Mouse (Mus musculus): ENCODE results near the gene Rbpjl. TPM values are rescaled to one million over a fixed set of nuclear protein-coding genes. Genes with fewer than 3 reads are reported as not detected.

The Rbpjl gene
- polyA plus RNA-seq, 1 experiment from 2014 or later = 0.32 TPM

GRCm38 (mm10) chr2:164456413-164456812 lies 53.5 kb downstream of the Rbpjl start:
- peak overlapping the region; percentile 40; the same call in 1 of the 2 replicates for H3K4me2 ChIP-seq (replicated peaks; ENCODE audit: low read depth)
- DNase-seq (ENCODE audit: low spot score) = peak; percentile 13
- no peak for TF ChIP-seq EP300 (optimal IDR thresholded peaks at IDR 0.05)
- no peak for TF ChIP-seq CTCF (IDR thresholded peaks at IDR 0.05; ENCODE audit: low read depth)
- H3K27me3 ChIP-seq (ENCODE audit: control insufficient read depth, insufficient read depth, low read length) = no peaks in the 10 kb centered on the region
- H3K4me1 ChIP-seq (replicated peaks; ENCODE audit: control insufficient read depth, insufficient read depth) = peaks cover 15% of the 10 kb centered on the region
- H3K4me3 ChIP-seq (ENCODE audit: low read depth, low read length) = no peak overlapping the region
- ATAC-seq (ENCODE audit: low FRiP score, low TSS enrichment) = no peak
- H3K27ac ChIP-seq (replicated peaks) = peak overlapping the region; percentile 92
- H3K9me3 ChIP-seq (ENCODE audit: control insufficient read depth, low read length) = no peaks in the 10 kb centered on the region
- H3K36me3 ChIP-seq (ENCODE audit: control insufficient read depth, insufficient read depth, low read length) = no peaks in the 10 kb centered on the region
- 75% methylated on average over 1 of the region's 1 CpGs for WGBS
- 0 out of 2 replicates have a peak overlapping the region, but pooled peaks have one; percentile 32 for H3K9ac ChIP-seq (ENCODE audit: low read length)

GRCm38 (mm10) chr2:164456864-164457300 lies 53.9 kb downstream of the Rbpjl start, which contains the start of gene Sys1:
TSS of gene Sys1 (plus strand) at chr2:164456964.
- peak within 1 kb of the TSS; percentile 92 for H3K27ac ChIP-seq (replicated peaks)
- no peak within 1 kb of the TSS for H3K4me3 ChIP-seq (ENCODE audit: low read depth, low read length)
- H3K4me1 ChIP-seq (replicated peaks; ENCODE audit: control insufficient read depth, insufficient read depth) = peaks cover 15% of the 10 kb centered on the region
- TF ChIP-seq EP300 (optimal IDR thresholded peaks at IDR 0.05) = no peak
- peak; percentile 55 for TF ChIP-seq CTCF (IDR thresholded peaks at IDR 0.05; ENCODE audit: low read depth)
- DNase-seq (ENCODE audit: low spot score) (peak; percentile 24), ATAC-seq (ENCODE audit: low FRiP score, low TSS enrichment) (no peak)
- peak within 1 kb of the TSS; percentile 32; the same call in 1 of the 2 replicates for H3K9ac ChIP-seq (ENCODE audit: low read length)
- H3K36me3 ChIP-seq (ENCODE audit: control insufficient read depth, insufficient read depth, low read length) = no peaks in the 10 kb centered on the region
- peak within 1 kb of the TSS; percentile 40; the same call in 1 of the 2 replicates for H3K4me2 ChIP-seq (replicated peaks; ENCODE audit: low read depth)
- H3K27me3 ChIP-seq (ENCODE audit: control insufficient read depth, insufficient read depth, low read length) = no peaks in the 10 kb centered on the region
- no peaks in the 10 kb centered on the region for H3K9me3 ChIP-seq (ENCODE audit: control insufficient read depth, low read length)
- 5% methylated on average over 7 of the region's 7 CpGs for WGBS

- 0 out of 2 replicates have a peak overlapping the region, but pooled peaks have one; percentile 20 for H3K4me2 ChIP-seq (replicated peaks; ENCODE audit: low read depth)
- H3K36me3 ChIP-seq (ENCODE audit: control insufficient read depth, insufficient read depth, low read length) = no peaks in the 10 kb centered on the region
- DNase-seq (ENCODE audit: low spot score) = peak; percentile 82
- H3K4me3 ChIP-seq (ENCODE audit: low read depth, low read length) = no peak overlapping the region
- H3K27me3 ChIP-seq (ENCODE audit: control insufficient read depth, insufficient read depth, low read length) = no peaks in the 10 kb centered on the region
- H3K27ac ChIP-seq (replicated peaks) = peak overlapping the region; percentile 70
- 20% methylated on average over 7 of the region's 7 CpGs for WGBS
- TF ChIP-seq EP300 (optimal IDR thresholded peaks at IDR 0.05) = no peak
- no peak for TF ChIP-seq CTCF (IDR thresholded peaks at IDR 0.05; ENCODE audit: low read depth)
- ATAC-seq (ENCODE audit: low FRiP score, low TSS enrichment) = peak; percentile 62
- H3K9ac ChIP-seq (ENCODE audit: low read length) = no peak overlapping the region
- H3K4me1 ChIP-seq (replicated peaks; ENCODE audit: control insufficient read depth, insufficient read depth) = peaks cover 13% of the 10 kb centered on the region
- no peaks in the 10 kb centered on the region for H3K9me3 ChIP-seq (ENCODE audit: control insufficient read depth, low read length)
Measured at GRCm38 (mm10) chr2:164457942-164458341, 55.0 kb downstream of the Rbpjl start.

GRCm38 (mm10) chr2:164458535-164458934 lies 55.6 kb downstream of the Rbpjl start:
- ATAC-seq (ENCODE audit: low FRiP score, low TSS enrichment) = peak; percentile 45
- TF ChIP-seq CTCF (IDR thresholded peaks at IDR 0.05; ENCODE audit: low read depth) (no peak), EP300 (optimal IDR thresholded peaks at IDR 0.05) (no peak)
- Histone ChIP-seq H3K4me1 (replicated peaks; ENCODE audit: control insufficient read depth, insufficient read depth) (peaks cover 12% of the 10 kb centered on the region), H3K9ac (ENCODE audit: low read length) (no peak overlapping the region), H3K4me3 (ENCODE audit: low read depth, low read length) (no peak overlapping the region), H3K27ac (replicated peaks) (peak overlapping the region; percentile 75), H3K4me2 (replicated peaks; ENCODE audit: low read depth) (no peak overlapping the region), H3K36me3 (ENCODE audit: control insufficient read depth, insufficient read depth, low read length) (no peaks in the 10 kb centered on the region), H3K9me3 (ENCODE audit: control insufficient read depth, low read length) (no peaks in the 10 kb centered on the region), H3K27me3 (ENCODE audit: control insufficient read depth, insufficient read depth, low read length) (no peaks in the 10 kb centered on the region)
- peak; percentile 73 for DNase-seq (ENCODE audit: low spot score)
- 62% methylated on average over 8 of the region's 8 CpGs for WGBS

GRCm38 (mm10) chr2:164460745-164461551 lies 58.0 kb downstream of the Rbpjl start, which contains the start of gene Gm20458:
TSS of gene Gm20458 (plus strand) at chr2:164460967.
- H3K9ac ChIP-seq (ENCODE audit: low read length) = peak within 1 kb of the TSS; percentile 81
- no peaks in the 10 kb centered on the region for H3K27me3 ChIP-seq (ENCODE audit: control insufficient read depth, insufficient read depth, low read length)
- DNase-seq (ENCODE audit: low spot score) (peak; percentile 96), ATAC-seq (ENCODE audit: low FRiP score, low TSS enrichment) (peak; percentile 93)
- WGBS = under 1% methylated on average over 77 of the region's 79 CpGs
- peak within 1 kb of the TSS; percentile 82 for H3K4me2 ChIP-seq (replicated peaks; ENCODE audit: low read depth)
- H3K4me1 ChIP-seq (replicated peaks; ENCODE audit: control insufficient read depth, insufficient read depth) = 0 out of 2 replicates have a peak, but pooled peaks cover 3% of the 10 kb centered on the region
- peak within 1 kb of the TSS; percentile 85 for H3K4me3 ChIP-seq (ENCODE audit: low read depth, low read length)
- TF ChIP-seq CTCF (IDR thresholded peaks at IDR 0.05; ENCODE audit: low read depth) (peak; percentile 89), EP300 (optimal IDR thresholded peaks at IDR 0.05) (no peak)
- no peaks in the 10 kb centered on the region for H3K9me3 ChIP-seq (ENCODE audit: control insufficient read depth, low read length)
- peaks cover 7% of the 10 kb centered on the region; the same call in 1 of the 2 replicates for H3K36me3 ChIP-seq (ENCODE audit: control insufficient read depth, insufficient read depth, low read length)
- peak within 1 kb of the TSS; percentile 88 for H3K27ac ChIP-seq (replicated peaks)

Small RNAs within 50 kb of the gene (microRNA-seq; reads per million reads assigned to microRNA genes)
- 0.96 reads per million for gene Mir7678

Other genes with a start within 250 kb of the Rbpjl start
- 0.19 and 0.23 TPM in 2 replicates for gene Kcns1, start 232.0 kb upstream of the Rbpjl start, polyA plus RNA-seq (2015; fragmentation: Nextera tagmentation; extraction: Ambion mirVana)
- gene Wfdc5, start 220.4 kb upstream of the Rbpjl start, polyA plus RNA-seq (2015; fragmentation: Nextera tagmentation; extraction: Ambion mirVana) = 63.2 and 68.6 TPM in 2 replicates
- 2.4 and 2.5 TPM in 2 replicates for gene Wfdc12, start 212.5 kb upstream of the Rbpjl start, polyA plus RNA-seq (2015; fragmentation: Nextera tagmentation; extraction: Ambion mirVana)
- gene Wfdc15a, start 203.0 kb upstream of the Rbpjl start, polyA plus RNA-seq (2015; fragmentation: Nextera tagmentation; extraction: Ambion mirVana) = 0.23 and 0.29 TPM in 2 replicates
- gene Wfdc15b, start 181.5 kb upstream of the Rbpjl start, polyA plus RNA-seq (2015; fragmentation: Nextera tagmentation; extraction: Ambion mirVana) = 16.2 and 20.4 TPM in 2 replicates
- not detected in 2 replicates for gene Svs2, start 164.7 kb upstream of the Rbpjl start, polyA plus RNA-seq (2015; fragmentation: Nextera tagmentation; extraction: Ambion mirVana)
- gene Svs3b, start 146.5 kb upstream of the Rbpjl start, polyA plus RNA-seq (2015; fragmentation: Nextera tagmentation; extraction: Ambion mirVana) = not detected in 2 replicates
- not detected in 2 replicates for gene Svs4, start 124.7 kb upstream of the Rbpjl start, polyA plus RNA-seq (2015; fragmentation: Nextera tagmentation; extraction: Ambion mirVana)
- not detected in 2 replicates for gene Svs3a, start 113.9 kb upstream of the Rbpjl start, polyA plus RNA-seq (2015; fragmentation: Nextera tagmentation; extraction: Ambion mirVana)
- not detected in 2 replicates for gene Svs6, start 86.4 kb upstream of the Rbpjl start, polyA plus RNA-seq (2015; fragmentation: Nextera tagmentation; extraction: Ambion mirVana)
- gene Svs5, start 70.4 kb upstream of the Rbpjl start, polyA plus RNA-seq (2015; fragmentation: Nextera tagmentation; extraction: Ambion mirVana) = not detected in 2 replicates
- gene Slpi, start 14.0 kb upstream of the Rbpjl start, polyA plus RNA-seq (2015; fragmentation: Nextera tagmentation; extraction: Ambion mirVana) = 4,305 and 4,348 TPM in 2 replicates
- gene Matn4, start 2.0 kb downstream of the Rbpjl start, polyA plus RNA-seq (2015; fragmentation: Nextera tagmentation; extraction: Ambion mirVana) = 2.0 and 3.1 TPM in 2 replicates
- gene Sdc4, start 40.7 kb downstream of the Rbpjl start, polyA plus RNA-seq (2015; fragmentation: Nextera tagmentation; extraction: Ambion mirVana) = 133 and 143 TPM in 2 replicates
- gene Sys1, start 53.8 kb downstream of the Rbpjl start, polyA plus RNA-seq (2015; fragmentation: Nextera tagmentation; extraction: Ambion mirVana) = 46.9 and 48.6 TPM in 2 replicates
- 26.9 and 28.1 TPM in 2 replicates for gene Gm20458, start 57.8 kb downstream of the Rbpjl start, polyA plus RNA-seq (2015; fragmentation: Nextera tagmentation; extraction: Ambion mirVana)
- not detected in 2 replicates for gene Trp53tg5, start 70.6 kb downstream of the Rbpjl start, polyA plus RNA-seq (2015; fragmentation: Nextera tagmentation; extraction: Ambion mirVana)
- 27.3 and 27.8 TPM in 2 replicates for gene Dbndd2, start 83.0 kb downstream of the Rbpjl start, polyA plus RNA-seq (2015; fragmentation: Nextera tagmentation; extraction: Ambion mirVana)
- 53.6 and 54.7 TPM in 2 replicates for gene Pigt, start 94.4 kb downstream of the Rbpjl start, polyA plus RNA-seq (2015; fragmentation: Nextera tagmentation; extraction: Ambion mirVana)
- gene Wfdc2, start 159.3 kb downstream of the Rbpjl start, polyA plus RNA-seq (2015; fragmentation: Nextera tagmentation; extraction: Ambion mirVana) = 123 and 147 TPM in 2 replicates
- gene Spint3, start 170.3 kb downstream of the Rbpjl start, polyA plus RNA-seq (2015; fragmentation: Nextera tagmentation; extraction: Ambion mirVana) = not detected in 2 replicates
- 0.75 and 1.1 TPM in 2 replicates for gene Wfdc6a, start 182.3 kb downstream of the Rbpjl start, polyA plus RNA-seq (2015; fragmentation: Nextera tagmentation; extraction: Ambion mirVana)
- gene Eppin, start 190.5 kb downstream of the Rbpjl start, polyA plus RNA-seq (2015; fragmentation: Nextera tagmentation; extraction: Ambion mirVana) = not detected in 2 replicates
- gene Wfdc6b, start 210.4 kb downstream of the Rbpjl start, polyA plus RNA-seq (2015; fragmentation: Nextera tagmentation; extraction: Ambion mirVana) = not detected in 2 replicates
- not detected in 2 replicates for gene Wfdc8, start 210.5 kb downstream of the Rbpjl start, polyA plus RNA-seq (2015; fragmentation: Nextera tagmentation; extraction: Ambion mirVana)
- not detected in 2 replicates for gene Wfdc16, start 235.7 kb downstream of the Rbpjl start, polyA plus RNA-seq (2015; fragmentation: Nextera tagmentation; extraction: Ambion mirVana)

Data from stomach, postnatal 0 days (tissue).